Mouse (Mus musculus) olfactory bulb, adult 2 months (tissue): ENCODE results near the gene Gm10563.

ENCODE experiments used
- CTCF ChIP-seq: fragments of 200-500 bp; IDR thresholded peaks from 2 replicates; pipeline ENCODE4 v1.5.1; 2012; ENCODE audit warnings: low read depth, mild to moderate bottlenecking, low read length, moderate library complexity; ENCODE audit not compliant: insufficient read depth
- POLR2A ChIP-seq: fragments of 200-500 bp; IDR thresholded peaks from 2 replicates; pipeline ENCODE4 v1.6.1; 2012; ENCODE audit warnings: mild to moderate bottlenecking, low read depth, low read length, moderate library complexity; ENCODE audit not compliant: insufficient read depth

DNA sequence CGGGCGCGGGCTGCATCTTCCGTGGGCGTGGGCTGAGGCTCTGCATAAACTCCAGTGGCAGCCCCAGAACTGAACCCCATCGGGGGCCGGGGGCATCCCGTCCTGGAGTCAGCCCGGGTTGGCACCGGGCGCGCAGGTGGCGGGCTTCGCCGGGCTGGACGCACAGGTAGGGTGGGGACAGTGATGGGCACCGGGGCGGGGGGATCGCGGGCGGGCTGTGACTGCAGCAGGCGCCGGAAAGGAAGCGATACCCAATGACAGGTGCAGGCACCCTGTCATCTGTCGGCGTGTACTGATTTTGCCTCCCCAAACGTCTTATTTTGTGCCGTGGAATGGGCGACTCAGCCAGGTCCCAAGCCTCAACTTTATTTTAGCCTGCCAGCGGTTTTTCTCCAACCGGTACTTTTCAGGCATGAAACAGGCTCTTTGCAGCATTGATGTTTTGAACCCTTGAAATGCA is 43.2 kb downstream of the Gm10563 start:
- TF ChIP-seq CTCF, result no peak
- no peak for TF ChIP-seq POLR2A
